Mouse (Mus musculus) ES-E14 (cell line): Measurements from ENCODE around the gene Crebl2. TPM values are rescaled to one million over a fixed set of nuclear protein-coding genes. Genes with fewer than 3 reads are reported as not detected.
A peak's percentile ranks its signal among the peaks of the same experiment; 100 is the strongest.

Experiments used
- DNase-seq: peaks from one replicate; pipeline ENCODE4 v3.0.0-alpha.2; 2013; ENCODE audit warnings: low read depth, low spot score
- H3K27ac ChIP-seq: 2 replicates; pipeline ENCODE4 v1.5.1; 2012; ENCODE audit warnings: low read depth, mild to moderate bottlenecking, low read length, moderate library complexity, mixed read lengths; ENCODE audit not compliant: poor library complexity, insufficient read depth, severe bottlenecking
- H3K36me3 ChIP-seq: 2 replicates; pipeline ENCODE4 v1.6.1; 2012; ENCODE audit warnings: mild to moderate bottlenecking, low read length, moderate library complexity, mixed read lengths; ENCODE audit not compliant: control insufficient read depth, poor library complexity, insufficient read depth, severe bottlenecking
- H3K4me1 ChIP-seq, 2 experiments: fragments of 150-350 bp in 1 of 2; sonication (generic) in 1 of 2; 2 replicates each; pipeline ENCODE4 v1.6.1; 2012; ENCODE audit warnings: low read length in 2 of 2, mild to moderate bottlenecking in 1 of 2, mixed read lengths in 1 of 2; ENCODE audit not compliant: control insufficient read depth in 2 of 2, insufficient read depth in 2 of 2, poor library complexity in 1 of 2
- H3K4me3 ChIP-seq, 2 experiments: fragments of 150-350 bp in 1 of 2; sonication (generic) in 1 of 2; 2 replicates each; pipeline ENCODE4 v1.5.1; 2012; ENCODE audit warnings: low read length in 2 of 2, low read depth in 1 of 2, mild to moderate bottlenecking in 1 of 2, mixed read lengths in 1 of 2; ENCODE audit not compliant: insufficient read depth in 1 of 2, poor library complexity in 1 of 2, severe bottlenecking in 1 of 2
- H3K9ac ChIP-seq: 2 replicates; pipeline ENCODE4 v1.6.1; 2012; ENCODE audit warnings: low read depth, mild to moderate bottlenecking, low read length, mixed read lengths; ENCODE audit not compliant: poor library complexity, insufficient read depth, severe bottlenecking
- H3K9me3 ChIP-seq: fragments of 150-350 bp; sonication (generic); 2 replicates; pipeline ENCODE4 v1.6.1; 2012; ENCODE audit warnings: low read depth, mild to moderate bottlenecking, low read length; ENCODE audit not compliant: control insufficient read depth, insufficient read depth
- CHD2 ChIP-seq: IDR thresholded peaks from 2 replicates; pipeline ENCODE4 v1.6.1; 2014; ENCODE audit warnings: mild to moderate bottlenecking, low read depth, low read length, inconsistent platforms
- HCFC1 ChIP-seq: IDR thresholded peaks from 2 replicates; pipeline ENCODE4 v1.6.1; 2012; ENCODE audit warnings: low read length, inconsistent platforms, borderline replicate concordance; ENCODE audit not compliant: insufficient read depth
- MAFK ChIP-seq: IDR thresholded peaks from 2 replicates; pipeline ENCODE4 v1.6.1; 2014; ENCODE audit warnings: mild to moderate bottlenecking, low read depth, low read length, inconsistent platforms; ENCODE audit not compliant: insufficient read depth
- ZC3H11A ChIP-seq: IDR thresholded peaks from 2 replicates; pipeline ENCODE4 v1.6.1; 2012; ENCODE audit warnings: low read depth, mild to moderate bottlenecking, inconsistent platforms, low read length, borderline replicate concordance
- ZNF384 ChIP-seq: IDR thresholded peaks from 2 replicates; pipeline ENCODE4 v1.6.1; 2012; ENCODE audit warnings: low read depth, low read length, inconsistent platforms
- in situ Hi-C, 2 experiments: fragments of 600-800 bp; cut with MboI; formaldehyde crosslinking; loops; one replicate each; pipeline ENCODE4 v1.15.1; 2025; ENCODE audit warnings: low sequenced_read_pairs in 2 of 2, inconsistent platforms in 1 of 2; ENCODE audit not compliant: unreplicated experiment in 2 of 2
- total RNA-seq: library from RNA; depleted of rRNA; stranded (reverse); fragments of 300-350 nt; gene quantifications from 2 replicates; pipeline ENCODE4 v1.2.3, GENCODE M21; 2012

Crebl2 gene
- total RNA-seq, 1 experiment, result 4.3 TPM

DNA sequence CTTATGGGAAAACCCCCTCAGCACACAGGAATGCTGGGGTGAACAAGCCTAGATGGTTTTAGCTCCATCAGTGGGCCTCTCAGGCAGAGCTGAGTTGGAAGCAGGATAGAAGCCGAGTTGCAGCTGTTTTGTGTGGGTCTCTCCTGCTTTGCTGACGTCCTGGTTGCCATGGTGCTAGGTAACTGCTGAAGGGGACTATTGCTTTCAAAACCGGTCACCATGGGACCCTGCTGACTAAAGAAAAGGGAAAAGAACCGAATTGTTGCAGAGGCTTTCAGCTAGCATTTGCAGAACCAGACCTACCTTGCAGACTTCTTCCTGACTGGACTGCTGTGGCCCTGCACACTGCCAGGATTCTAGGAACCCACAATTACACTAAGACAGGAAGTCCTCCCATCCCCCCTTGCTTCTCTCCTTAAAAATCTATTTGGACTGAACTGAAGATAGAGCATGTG lies 58.6 kb downstream of the Crebl2 start:
- in situ Hi-C loops, result no loop called here
- H3K36me3 ChIP-seq, result peaks cover 3% of the 10 kb centered on the region; the same call in 1 of the 2 replicates
- H3K4me1 ChIP-seq, result peaks cover 8 to 13% of the 10 kb centered on the region in 2 experiments; a peak in 3 of 4 replicates
- no peaks in the 10 kb centered on the region for H3K9me3 ChIP-seq
- H3K27ac ChIP-seq, result peak overlapping the region; percentile 51
- no peak for DNase-seq
- H3K9ac ChIP-seq, result no peak overlapping the region
- H3K4me3 ChIP-seq, result no peak overlapping the region
- TF ChIP-seq ZC3H11A, result no peak
- TF ChIP-seq MAFK, result no peak
- no peak for TF ChIP-seq HCFC1
- no peak for TF ChIP-seq ZNF384
- TF ChIP-seq CHD2, result no peak

DNA sequence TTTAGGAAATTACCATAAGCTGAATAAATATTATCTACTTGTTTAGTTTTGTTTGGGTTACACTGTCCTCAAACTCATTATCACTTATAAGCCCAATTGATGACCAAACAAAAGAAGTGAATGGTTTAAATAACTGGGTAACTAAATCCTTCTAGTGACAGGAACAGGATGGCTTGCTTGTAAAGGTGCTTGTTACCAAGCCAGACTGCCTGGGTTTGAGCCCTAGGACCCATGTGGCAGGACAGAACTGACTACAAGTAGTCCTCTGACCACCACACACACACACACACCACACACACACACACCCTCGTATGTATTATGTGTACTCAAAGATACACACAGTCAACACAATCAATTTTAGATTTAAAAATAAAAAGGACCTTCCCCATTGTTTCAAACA lies 59.8 kb downstream of the Crebl2 start:
- H3K4me1 ChIP-seq, result peaks cover 8 to 13% of the 10 kb centered on the region in 2 experiments; a peak in 3 of 4 replicates

DNA sequence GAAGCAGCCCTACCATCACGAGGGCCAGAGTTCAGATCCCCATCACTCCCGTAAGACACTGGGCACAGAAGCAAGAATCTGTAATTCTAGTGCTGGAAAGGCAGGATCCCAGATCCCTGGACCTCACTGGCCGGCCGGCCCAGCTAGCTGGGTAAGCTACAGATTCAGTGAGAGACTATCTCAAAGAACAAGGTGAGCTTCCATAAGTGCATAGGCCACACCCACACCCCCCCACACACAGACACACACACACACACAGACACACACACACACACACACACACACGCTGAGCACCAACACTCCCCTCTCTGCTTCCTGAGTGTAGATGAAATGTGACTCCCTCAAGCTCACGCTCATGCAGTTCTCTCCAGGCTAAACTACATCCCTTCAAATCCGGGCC lies 60.5 kb downstream of the Crebl2 start:
- H3K9ac ChIP-seq, result no peak overlapping the region
- peaks cover 8 to 13% of the 10 kb centered on the region in 2 experiments; a peak in 3 of 4 replicates for H3K4me1 ChIP-seq
- in situ Hi-C loops, result no loop called here
- DNase-seq, result no peak
- no peak overlapping the region; the same call in 1 of the 2 replicates for H3K27ac ChIP-seq
- H3K9me3 ChIP-seq, result no peaks in the 10 kb centered on the region
- H3K36me3 ChIP-seq, result peaks cover 3% of the 10 kb centered on the region; the same call in 1 of the 2 replicates
- TF ChIP-seq MAFK, result no peak
- no peak for TF ChIP-seq ZC3H11A
- H3K4me3 ChIP-seq, result no peak overlapping the region

More for the DNA sequence above, 59.8 kb downstream of the Crebl2 start:
- Histone ChIP-seq H3K4me3 (no peak overlapping the region), H3K9me3 (no peaks in the 10 kb centered on the region), H3K36me3 (peaks cover 3% of the 10 kb centered on the region; the same call in 1 of the 2 replicates), H3K27ac (no peak overlapping the region; the same call in 1 of the 2 replicates), H3K9ac (no peak overlapping the region)
- in situ Hi-C loops, result no loop called here
- TF ChIP-seq HCFC1 (no peak), ZNF384 (peak; percentile 92), CHD2 (no peak)
- DNase-seq, result no peak

DNA sequence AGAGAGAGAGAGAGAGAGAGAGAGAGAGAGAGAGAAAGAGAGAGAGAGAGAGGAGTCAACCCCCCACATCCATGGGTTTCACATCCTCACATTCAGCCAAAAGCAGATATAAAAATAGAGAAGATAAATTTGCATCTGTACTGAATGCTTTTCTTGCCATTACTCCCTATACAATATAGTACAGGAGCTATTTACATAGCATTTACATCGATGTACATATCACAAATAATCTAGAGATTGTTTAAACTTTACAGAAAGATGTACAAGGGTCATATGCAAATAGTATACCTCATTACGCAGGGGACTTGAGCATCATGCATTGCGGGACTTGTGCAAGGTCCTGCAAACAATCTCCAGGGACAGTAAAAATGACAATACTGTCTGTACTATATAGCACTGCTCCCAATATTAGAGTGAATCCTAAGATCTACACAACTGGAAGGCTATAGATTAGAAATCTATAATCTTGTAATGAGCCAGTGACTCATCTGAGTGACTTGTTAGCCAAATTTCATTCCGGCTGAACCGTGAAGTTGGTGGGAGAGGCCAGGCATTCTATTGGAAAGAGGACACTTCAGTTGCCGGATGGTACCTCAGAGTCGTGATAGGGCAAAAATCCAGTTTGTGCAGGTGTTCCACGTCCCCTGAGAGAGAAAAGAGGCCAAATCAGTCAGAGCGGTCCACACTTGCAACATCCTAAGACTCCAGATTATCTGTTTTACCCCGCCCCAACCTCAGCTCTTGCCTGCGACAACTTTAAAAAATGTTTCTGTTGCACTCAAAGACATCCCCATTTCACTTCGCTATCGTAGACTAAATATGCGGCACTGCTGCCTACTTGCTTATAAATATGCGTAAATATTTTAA lies 66.8 kb downstream of the Crebl2 start:
- TF ChIP-seq CHD2 (no peak), HCFC1 (no peak), ZNF384 (no peak)
- peak overlapping the region; percentile 72 to 80 for H3K4me3 ChIP-seq
- in situ Hi-C loops, result no loop called here
- no peaks in the 10 kb centered on the region for H3K9me3 ChIP-seq
- H3K27ac ChIP-seq, result peak overlapping the region; percentile 65; the same call in 1 of the 2 replicates
- no peak for DNase-seq
- H3K36me3 ChIP-seq, result no peaks in the 10 kb centered on the region
- H3K9ac ChIP-seq, result peak overlapping the region; percentile 91
- peaks cover 0 to 3% of the 10 kb centered on the region in 2 experiments; a peak in 1 of 4 replicates for H3K4me1 ChIP-seq
